27 mouse cellular contexts compared by ENCODE assay signal in the genomic region with DNA sequence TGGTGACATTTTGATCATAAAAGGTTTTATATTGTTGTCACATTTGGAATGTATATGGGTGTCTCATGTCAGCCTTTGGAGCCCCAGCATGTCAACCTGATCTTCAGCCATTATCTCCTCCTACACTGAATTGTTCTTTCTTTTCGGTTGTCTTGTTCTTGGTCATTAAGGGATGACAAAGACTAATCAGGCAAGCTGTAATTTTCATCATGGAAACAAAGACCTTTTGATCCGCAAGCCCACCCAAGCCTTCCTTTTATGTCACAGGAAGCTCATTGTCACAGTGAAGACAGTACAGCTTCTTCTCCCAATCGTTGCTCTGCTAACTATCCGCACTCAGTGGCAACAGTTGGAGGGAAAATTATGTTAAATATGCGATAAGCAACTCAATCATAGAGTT.
"Had no signal": no experiment of that assay in that cellular context is flagged by ENCODE, and none has a peak within 500 bp of the region (broad histone marks: within the 10 kb centered on the region; RNA-seq: fewer than 3 reads in every experiment).

No protein-coding gene starts in this region.

- ATAC-seq: forebrain, embryonic 13.5 days; forebrain, embryonic 14.5 days; forebrain, embryonic 15.5 days; forebrain, embryonic 16.5 days; forebrain, postnatal 0 days had no signal

- H3K9me3 ChIP-seq: embryonic facial prominence, embryonic 12.5 days; embryonic facial prominence, embryonic 13.5 days; embryonic facial prominence, embryonic 15.5 days; forebrain, embryonic 10.5 days; forebrain, embryonic 12.5 days; forebrain, embryonic 13.5 days; forebrain, embryonic 15.5 days had no signal

- H3K27me3 ChIP-seq: embryonic facial prominence, embryonic 12.5 days; embryonic facial prominence, embryonic 13.5 days; embryonic facial prominence, embryonic 15.5 days; forebrain, embryonic 12.5 days; forebrain, embryonic 13.5 days; forebrain, embryonic 15.5 days had no signal

- H3K4me3 ChIP-seq: embryonic facial prominence, embryonic 12.5 days; embryonic facial prominence, embryonic 13.5 days; embryonic facial prominence, embryonic 15.5 days; erythroblast, embryonic 14.5 days; forebrain, embryonic 10.5 days; forebrain, embryonic 12.5 days; forebrain, embryonic 13.5 days; forebrain, embryonic 15.5 days; gastrocnemius, adult 2 months; heart, adult 2 months had no signal

- H3K4me2 ChIP-seq: embryonic facial prominence, embryonic 12.5 days; embryonic facial prominence, embryonic 13.5 days; embryonic facial prominence, embryonic 15.5 days; forebrain, embryonic 12.5 days; forebrain, embryonic 13.5 days; forebrain, embryonic 15.5 days had no signal

- H3K27ac ChIP-seq: embryonic facial prominence, embryonic 12.5 days; embryonic facial prominence, embryonic 13.5 days; embryonic facial prominence, embryonic 15.5 days; forebrain, embryonic 10.5 days; forebrain, embryonic 12.5 days; forebrain, embryonic 13.5 days; forebrain, embryonic 15.5 days; gastrocnemius, adult 2 months; heart, adult 2 months had no signal

- H3K4me1 ChIP-seq: embryonic facial prominence, embryonic 12.5 days; embryonic facial prominence, embryonic 13.5 days; embryonic facial prominence, embryonic 15.5 days; forebrain, embryonic 10.5 days; forebrain, embryonic 12.5 days; forebrain, embryonic 13.5 days; forebrain, embryonic 15.5 days had no signal

- DNase-seq: cerebellum, adult 8-10 months; cerebellum, adult 9-10 months; cerebellum, adult 9-11 months; cerebellum, postnatal 10 days; cerebellum, postnatal 14 days; cerebellum, postnatal 25 days; cerebellum, postnatal 36 days; embryo, embryonic 11 days; forebrain, postnatal 0 days; gastrocnemius, adult 2 months; gastrocnemius, postnatal 10 days; gastrocnemius, postnatal 14 days; gastrocnemius, postnatal 25 days; gastrocnemius, postnatal 36 days; heart, adult 11 months; heart, adult 18-20 months; heart, adult 2 months had no signal

- H3K36me3 ChIP-seq: embryonic facial prominence, embryonic 12.5 days; embryonic facial prominence, embryonic 13.5 days; embryonic facial prominence, embryonic 15.5 days; forebrain, embryonic 10.5 days; forebrain, embryonic 12.5 days; forebrain, embryonic 15.5 days had no signal

- H3K9ac ChIP-seq: embryonic facial prominence, embryonic 12.5 days; embryonic facial prominence, embryonic 13.5 days; embryonic facial prominence, embryonic 15.5 days; forebrain, embryonic 12.5 days; forebrain, embryonic 13.5 days; forebrain, embryonic 15.5 days; forebrain, postnatal 0 days had no signal
